Mouse (Mus musculus) fibroblast of lung, adult 2 months (primary cell): Measurements from ENCODE around the gene Gm45837.
A peak's percentile ranks its signal among the peaks of the same experiment; 100 is the strongest.

Source experiments
- DNase-seq: peaks from one replicate; pipeline ENCODE4 v3.0.0-alpha.2; 2011; ENCODE audit warnings: low read depth

The Gm45837 gene

GRCm38 (mm10) chr7:101501675-101502074 is 91.0 kb downstream of the Gm45837 start:
- DNase-seq = no peak

GRCm38 (mm10) chr7:101503351-101503750 is 92.7 kb downstream of the Gm45837 start:
- peak; percentile 18 for DNase-seq

- no peak for DNase-seq
Observed at GRCm38 (mm10) chr7:101503803-101504202, 93.1 kb downstream of the Gm45837 start.

- no peak for DNase-seq
Observed at GRCm38 (mm10) chr7:101504507-101504906, 93.8 kb downstream of the Gm45837 start.

- DNase-seq = no peak
Observed at GRCm38 (mm10) chr7:101509212-101509611, 98.5 kb downstream of the Gm45837 start.

GRCm38 (mm10) chr7:101513655-101514054 is 103.0 kb downstream of the Gm45837 start:
- DNase-seq = no peak

GRCm38 (mm10) chr7:101514768-101515167 is 104.1 kb downstream of the Gm45837 start:
- DNase-seq = no peak

GRCm38 (mm10) chr7:101515295-101515694 is 104.6 kb downstream of the Gm45837 start:
- no peak for DNase-seq

- no peak for DNase-seq
Observed at GRCm38 (mm10) chr7:101516460-101516859, 105.8 kb downstream of the Gm45837 start.

- DNase-seq = no peak
Observed at GRCm38 (mm10) chr7:101521696-101522095, 111.0 kb downstream of the Gm45837 start.

GRCm38 (mm10) chr7:101523205-101523604 is 112.5 kb downstream of the Gm45837 start:
- DNase-seq = no peak

GRCm38 (mm10) chr7:101526484-101526883 is 115.8 kb downstream of the Gm45837 start:
- DNase-seq = no peak

GRCm38 (mm10) chr7:101534428-101534827 is 123.7 kb downstream of the Gm45837 start:
- no peak for DNase-seq

GRCm38 (mm10) chr7:101535102-101535501 is 124.4 kb downstream of the Gm45837 start:
- DNase-seq = no peak

GRCm38 (mm10) chr7:101535517-101535916 is 124.8 kb downstream of the Gm45837 start:
- no peak for DNase-seq

- DNase-seq = no peak
Observed at GRCm38 (mm10) chr7:101537541-101537940, 126.9 kb downstream of the Gm45837 start.

GRCm38 (mm10) chr7:101538141-101538933 is 127.7 kb downstream of the Gm45837 start:
- no peak for DNase-seq

GRCm38 (mm10) chr7:101539774-101540173 is 129.1 kb downstream of the Gm45837 start:
- no peak for DNase-seq

- DNase-seq = no peak
Observed at GRCm38 (mm10) chr7:101540684-101541083, 130.0 kb downstream of the Gm45837 start.

GRCm38 (mm10) chr7:101541132-101541531 is 130.4 kb downstream of the Gm45837 start:
- peak; percentile 44 for DNase-seq

GRCm38 (mm10) chr7:101541734-101542133 is 131.0 kb downstream of the Gm45837 start:
- DNase-seq = no peak

GRCm38 (mm10) chr7:101547651-101548050 is 137.0 kb downstream of the Gm45837 start:
- DNase-seq = no peak

GRCm38 (mm10) chr7:101549266-101549665 is 138.6 kb downstream of the Gm45837 start:
- no peak for DNase-seq
